Mouse (Mus musculus) hindbrain, postnatal 0 days (tissue): ENCODE data around the gene Gen1. TPM values are rescaled to one million over a fixed set of nuclear protein-coding genes. Genes with fewer than 3 reads are reported as not detected.

ENCODE experiments used
- ATAC-seq: fragments of 200-750 bp; cut with Nextera tagmentation; 2 replicates; pipeline ENCODE4 v1.8.0; 2017; ENCODE audit warnings: mild to moderate bottlenecking, moderate TSS enrichment, moderate library complexity
- DNase-seq: peaks from one replicate; pipeline ENCODE4 v3.0.0-alpha.2; 2015; ENCODE audit warnings: low spot score
- H3K27ac ChIP-seq: fragments of 300-500 bp; sonication (generic); 2 replicates; pipeline ENCODE4 v1.5.1; 2014; ENCODE audit warnings: mild to moderate bottlenecking
- H3K27me3 ChIP-seq: fragments of 300-500 bp; sonication (generic); 2 replicates; pipeline ENCODE4 v1.6.1; 2014; ENCODE audit warnings: low read length, mixed read lengths; ENCODE audit not compliant: insufficient read depth
- H3K36me3 ChIP-seq: fragments of 300-500 bp; sonication (generic); 2 replicates; pipeline ENCODE4 v1.6.1; 2014; ENCODE audit warnings: low read length, mixed read lengths; ENCODE audit not compliant: insufficient read depth
- H3K4me1 ChIP-seq: fragments of 300-500 bp; sonication (generic); 2 replicates; pipeline ENCODE4 v1.6.1; 2014; ENCODE audit warnings: antibody characterized with exemption, low read length, mixed read lengths; ENCODE audit not compliant: insufficient read depth
- H3K4me2 ChIP-seq: fragments of 300-500 bp; sonication (generic); 2 replicates; pipeline ENCODE4 v1.6.1; 2014; ENCODE audit warnings: low read depth, mild to moderate bottlenecking, low read length, moderate library complexity, mixed read lengths
- H3K4me3 ChIP-seq: fragments of 300-500 bp; sonication (generic); 2 replicates; pipeline ENCODE4 v1.5.1; 2014; ENCODE audit warnings: low read length
- H3K9ac ChIP-seq: fragments of 300-500 bp; sonication (generic); replicated peaks from 2 replicates; pipeline ENCODE4 v1.6.1; 2014; ENCODE audit warnings: mild to moderate bottlenecking, low read length, moderate library complexity, mixed read lengths
- H3K9me3 ChIP-seq: fragments of 300-500 bp; sonication (generic); 2 replicates; pipeline ENCODE4 v1.6.1; 2016; ENCODE audit warnings: low read length, mixed read lengths
- CTCF ChIP-seq: IDR thresholded peaks from 2 replicates; pipeline ENCODE4 v1.5.1; 2016; ENCODE audit warnings: antibody characterized with exemption, control low read depth, low read depth
- WGBS: fragments of 180-500 bp; shearing (Covaris S2); extraction: QIAGEN DNeasy Blood & Tissue Kit; methylation state at CpG from one replicate; pipeline ENCODE4 v1.1.7; 2014; 5-methylcytosine and 5-hydroxymethylcytosine counted together
- polyA plus RNA-seq: library from polyadenylated mRNA; unstranded; fragments of >200 nt; fragmentation: Nextera tagmentation; extraction: Ambion mirVana; gene quantifications from 2 replicates; pipeline ENCODE4 v1.2.1, GENCODE M21; 2015
- total RNA-seq: library from RNA; depleted of rRNA; stranded (reverse); fragments of >200 nt; gene quantifications from 2 replicates; pipeline ENCODE4 v1.2.3, GENCODE M21; 2014

Gen1 gene
- total and polyA plus RNA-seq, 2 experiments from 2014 or later, result 1.0 to 3.1 TPM

DNA sequence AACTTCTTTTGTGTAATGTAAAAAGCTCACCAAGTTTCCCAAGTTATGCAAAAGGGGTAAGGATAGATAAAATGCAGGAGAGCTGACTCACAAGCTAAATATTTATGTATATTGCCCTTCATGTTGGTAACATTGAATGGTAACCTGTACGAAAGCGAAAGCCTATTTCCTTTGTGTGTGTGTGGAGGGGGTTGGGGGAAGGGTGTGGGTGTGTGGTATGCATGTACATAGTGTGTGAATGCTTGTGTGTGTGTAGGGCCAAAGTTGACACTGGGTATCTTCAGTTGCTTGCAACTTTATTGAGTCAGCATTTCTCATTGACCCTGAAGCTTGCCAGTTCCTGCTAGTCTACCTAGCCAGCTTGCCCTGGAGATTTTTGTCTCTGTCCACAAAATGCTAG, 16.0 kb upstream of the Gen1 start:
- Histone ChIP-seq H3K4me1 (no peaks in the 10 kb centered on the region), H3K36me3 (peaks cover 39% of the 10 kb centered on the region), H3K4me3 (no peak overlapping the region), H3K9ac (no peak overlapping the region), H3K27ac (no peak overlapping the region), H3K27me3 (no peaks in the 10 kb centered on the region), H3K9me3 (no peaks in the 10 kb centered on the region), H3K4me2 (no peak overlapping the region)
- TF ChIP-seq CTCF, result no peak
- 96% methylated on average over 2 of the region's 2 CpGs for WGBS
- DNase-seq (no peak), ATAC-seq (no peak)

DNA sequence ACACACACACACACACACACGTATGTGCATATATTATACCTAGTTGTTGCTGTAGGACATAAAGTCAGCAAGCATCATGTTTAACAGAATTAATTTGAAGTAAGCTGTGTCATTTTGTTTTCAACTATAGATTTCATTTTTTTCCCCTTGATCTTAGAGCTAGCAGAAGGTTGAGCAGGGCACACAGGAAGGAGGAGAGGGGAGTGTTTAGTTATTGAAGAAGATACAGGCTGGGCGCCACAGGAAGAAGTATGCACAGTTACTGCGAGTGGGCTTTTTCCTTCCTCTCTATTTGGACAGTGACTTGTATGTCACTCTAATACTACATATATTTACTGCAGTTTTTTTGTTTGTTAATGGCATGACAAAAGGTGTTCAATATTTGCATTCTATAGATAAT, 14.3 kb upstream of the Gen1 start:
- Histone ChIP-seq H3K27me3 (no peaks in the 10 kb centered on the region), H3K4me1 (no peaks in the 10 kb centered on the region), H3K27ac (no peak overlapping the region), H3K9ac (no peak overlapping the region), H3K36me3 (peaks cover 35% of the 10 kb centered on the region), H3K4me2 (no peak overlapping the region), H3K9me3 (no peaks in the 10 kb centered on the region), H3K4me3 (no peak overlapping the region)
- TF ChIP-seq CTCF, result no peak
- 90% methylated on average over 3 of the region's 3 CpGs for WGBS
- ATAC-seq, result no peak
- no peak for DNase-seq

DNA sequence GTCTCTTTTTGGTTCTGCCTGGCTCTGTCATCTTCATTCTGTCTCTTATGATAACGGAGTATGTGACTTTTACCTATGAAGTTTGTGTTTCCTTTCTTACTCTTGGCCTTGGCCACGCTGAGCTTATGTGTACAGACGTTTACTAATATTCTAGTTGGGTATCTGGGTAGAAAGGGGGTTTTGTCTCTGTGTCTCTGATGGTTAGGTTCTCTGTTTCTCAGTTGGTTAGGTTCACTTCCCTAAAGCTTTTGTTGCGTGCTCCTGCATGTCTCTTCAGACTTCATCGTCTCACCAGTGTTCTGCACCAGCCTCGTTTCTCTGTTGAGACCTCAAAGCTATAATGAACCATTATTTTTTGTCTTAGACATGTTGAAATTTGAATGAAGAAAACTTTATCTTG, 11.6 kb upstream of the Gen1 start:
- Histone ChIP-seq H3K4me2 (no peak overlapping the region), H3K27me3 (no peaks in the 10 kb centered on the region), H3K9ac (no peak overlapping the region), H3K4me1 (no peaks in the 10 kb centered on the region), H3K36me3 (peaks cover 26% of the 10 kb centered on the region), H3K9me3 (no peaks in the 10 kb centered on the region), H3K27ac (no peak overlapping the region), H3K4me3 (no peak overlapping the region)
- 89% methylated on average over 6 of the region's 6 CpGs for WGBS
- no peak for DNase-seq
- no peak for ATAC-seq
- TF ChIP-seq CTCF, result no peak

DNA sequence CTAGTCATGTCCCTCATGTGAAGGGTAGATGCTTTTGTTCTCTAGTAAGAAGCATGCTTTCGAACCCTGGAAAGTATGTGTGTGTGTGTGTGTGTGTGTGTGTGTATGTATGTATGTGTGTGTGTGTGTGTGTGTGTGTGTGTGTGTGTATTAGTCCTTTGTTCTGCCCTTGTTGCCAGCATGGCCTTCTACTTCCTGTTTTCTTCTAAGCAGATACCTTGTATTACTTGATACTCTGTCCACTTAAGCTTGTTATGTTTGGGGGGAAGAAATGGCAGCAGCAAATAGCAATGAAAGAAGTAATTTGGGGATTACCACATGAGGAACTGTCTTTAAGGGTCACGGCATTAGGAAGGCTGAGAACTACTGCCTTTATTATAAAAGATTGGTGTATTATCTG, 11.0 kb upstream of the Gen1 start:
- no peak overlapping the region for H3K27ac ChIP-seq
- peaks cover 26% of the 10 kb centered on the region for H3K36me3 ChIP-seq
- 94% methylated on average over 2 of the region's 2 CpGs for WGBS
- H3K4me2 ChIP-seq, result no peak overlapping the region
- no peak overlapping the region for H3K9ac ChIP-seq
- no peaks in the 10 kb centered on the region for H3K27me3 ChIP-seq
- no peak overlapping the region for H3K4me3 ChIP-seq
- no peaks in the 10 kb centered on the region for H3K4me1 ChIP-seq
- DNase-seq, result no peak
- no peak for TF ChIP-seq CTCF
- no peaks in the 10 kb centered on the region for H3K9me3 ChIP-seq
- no peak for ATAC-seq

DNA sequence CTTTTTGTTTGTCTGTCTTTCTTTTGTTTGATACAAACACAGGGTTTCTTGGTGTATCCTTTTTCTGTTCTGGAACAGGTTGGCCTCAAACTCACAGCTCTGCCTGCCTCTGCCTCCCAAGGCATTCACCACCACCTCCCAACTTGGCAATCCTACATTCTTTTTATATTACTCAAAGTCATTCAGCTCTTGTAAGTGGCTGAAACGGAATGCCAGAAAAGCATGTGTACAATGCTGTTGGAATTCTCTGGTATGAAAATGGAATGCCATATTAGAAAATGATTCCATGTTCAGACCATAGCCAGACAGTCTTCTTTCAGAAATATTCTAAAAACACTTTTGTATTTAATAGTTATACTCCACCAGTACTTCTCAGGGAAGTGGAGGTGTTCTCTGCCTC, 7.6 kb upstream of the Gen1 start:
- 83% methylated on average over 1 of the region's 1 CpGs for WGBS
- TF ChIP-seq CTCF, result no peak
- Histone ChIP-seq H3K27ac (no peak overlapping the region), H3K9me3 (no peaks in the 10 kb centered on the region), H3K27me3 (no peaks in the 10 kb centered on the region), H3K4me2 (no peak overlapping the region), H3K4me1 (no peaks in the 10 kb centered on the region), H3K9ac (no peak overlapping the region), H3K4me3 (no peak overlapping the region), H3K36me3 (peaks cover 5% of the 10 kb centered on the region)
- ATAC-seq (no peak), DNase-seq (no peak)

DNA sequence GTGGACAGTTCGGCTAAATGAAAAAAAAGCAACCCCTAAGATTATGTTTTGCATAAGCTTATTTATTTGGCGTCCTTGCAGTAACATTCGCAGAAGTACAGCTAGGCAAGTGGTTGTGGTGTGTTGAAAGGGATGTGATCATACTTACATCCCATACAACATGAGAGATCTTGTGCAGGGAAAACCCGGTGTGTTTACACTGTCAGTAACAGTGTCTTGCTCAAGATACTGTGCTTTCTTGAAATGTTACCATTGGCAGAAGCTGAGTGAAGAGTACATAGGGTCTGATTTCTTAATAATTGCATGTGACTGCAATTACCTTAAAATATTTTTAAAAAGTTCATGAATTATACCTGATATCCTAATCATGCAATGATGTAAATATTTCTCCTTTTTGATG, 7.0 kb upstream of the Gen1 start:
- H3K9me3 ChIP-seq, result no peaks in the 10 kb centered on the region
- H3K27me3 ChIP-seq, result no peaks in the 10 kb centered on the region
- H3K36me3 ChIP-seq, result peaks cover 3% of the 10 kb centered on the region; the same call in 1 of the 2 replicates
- no peak for TF ChIP-seq CTCF
- H3K4me3 ChIP-seq, result no peak overlapping the region
- no peak overlapping the region for H3K27ac ChIP-seq
- no peak overlapping the region for H3K4me2 ChIP-seq
- no peak for DNase-seq
- 0 out of 2 replicates have a peak, but pooled peaks cover 3% of the 10 kb centered on the region for H3K4me1 ChIP-seq
- 91% methylated on average over 4 of the region's 4 CpGs for WGBS
- ATAC-seq, result no peak
- H3K9ac ChIP-seq, result no peak overlapping the region

DNA sequence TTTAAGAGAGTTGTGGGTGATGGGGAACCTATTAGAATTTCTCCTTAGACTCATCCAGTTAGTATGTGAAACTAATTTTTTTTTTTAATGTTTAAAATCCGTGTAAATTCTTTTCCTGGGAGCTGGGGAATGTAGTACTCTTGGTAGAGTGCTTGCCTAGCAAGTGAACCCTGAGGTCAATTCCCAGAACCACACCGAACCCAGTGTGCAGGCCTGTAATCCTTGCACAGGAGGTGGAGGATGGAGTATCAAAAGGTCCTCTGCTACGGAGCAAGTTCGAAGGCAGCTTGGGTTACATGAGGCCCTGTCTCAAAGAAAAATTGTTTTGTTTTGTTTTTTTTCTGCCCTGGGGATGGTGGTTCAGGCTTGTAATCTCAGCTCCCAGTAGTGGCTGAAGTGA, 1.4 kb upstream of the Gen1 start:
- Histone ChIP-seq H3K27me3 (no peaks in the 10 kb centered on the region), H3K27ac (no peak overlapping the region), H3K4me2 (peak overlapping the region; percentile 99), H3K36me3 (no peaks in the 10 kb centered on the region), H3K4me3 (peak overlapping the region; percentile 88), H3K9ac (peak overlapping the region; percentile 88), H3K4me1 (0 out of 2 replicates have a peak, but pooled peaks cover 6% of the 10 kb centered on the region), H3K9me3 (no peaks in the 10 kb centered on the region)
- WGBS, result under 1% methylated on average over 4 of the region's 4 CpGs
- DNase-seq, result no peak
- no peak for ATAC-seq
- TF ChIP-seq CTCF, result no peak
